Mouse (Mus musculus) induced T-regulatory cell, adult 2 months (primary cell): ENCODE results near the gene Cdc45.

Experiments used
- DNase-seq: peaks from one replicate; pipeline ENCODE4 v3.0.0-alpha.2; 2012; ENCODE audit warnings: low read depth

Gene Cdc45

GRCm38 (mm10) chr16:18788627-18789406, 23.0 kb downstream of the Cdc45 start:
- DNase-seq = no peak

DNA sequence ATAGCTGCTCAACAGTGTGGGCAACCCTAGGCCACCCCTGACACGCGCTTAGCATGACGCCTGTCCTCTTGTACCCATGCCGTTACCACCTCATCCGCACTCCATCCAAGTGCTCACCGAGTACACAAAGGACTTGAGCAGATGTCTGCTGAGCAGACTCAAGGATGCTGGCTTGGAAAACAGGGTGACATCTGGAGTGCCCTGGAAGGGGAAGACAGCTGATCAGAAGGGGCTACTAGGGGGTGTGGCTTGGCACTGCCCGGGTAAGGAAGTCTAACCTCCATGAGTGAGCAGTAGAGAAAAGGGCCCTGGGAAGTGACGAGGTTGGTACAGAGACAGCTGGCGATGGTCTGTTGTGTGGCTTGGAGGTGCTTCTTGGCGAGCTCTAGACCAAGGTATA, 25.1 kb downstream of the Cdc45 start:
- no peak for DNase-seq

DNA sequence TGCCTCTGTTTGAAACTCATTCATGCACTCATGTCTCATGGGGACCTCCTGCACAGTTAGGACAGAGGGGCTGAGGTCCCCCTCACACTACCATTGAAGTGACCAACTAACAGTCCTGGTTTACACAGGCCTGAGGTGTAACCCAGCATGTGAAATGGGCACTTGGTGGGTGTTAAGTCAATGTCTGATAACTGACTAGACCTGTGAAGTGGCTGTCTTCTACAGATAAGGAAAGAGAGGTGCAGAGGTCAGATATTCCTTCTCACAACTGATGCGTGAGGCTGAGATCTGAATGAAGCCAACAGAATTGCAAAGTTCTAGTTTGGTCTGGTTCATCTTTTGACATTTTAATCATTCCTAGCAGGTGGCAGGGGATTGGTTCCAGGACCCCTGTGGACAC, 26.3 kb downstream of the Cdc45 start:
- no peak for DNase-seq

GRCm38 (mm10) chr16:18785025-18785424, 26.8 kb downstream of the Cdc45 start:
- DNase-seq = no peak

GRCm38 (mm10) chr16:18781810-18782209, 30.0 kb downstream of the Cdc45 start:
- DNase-seq = no peak

DNA sequence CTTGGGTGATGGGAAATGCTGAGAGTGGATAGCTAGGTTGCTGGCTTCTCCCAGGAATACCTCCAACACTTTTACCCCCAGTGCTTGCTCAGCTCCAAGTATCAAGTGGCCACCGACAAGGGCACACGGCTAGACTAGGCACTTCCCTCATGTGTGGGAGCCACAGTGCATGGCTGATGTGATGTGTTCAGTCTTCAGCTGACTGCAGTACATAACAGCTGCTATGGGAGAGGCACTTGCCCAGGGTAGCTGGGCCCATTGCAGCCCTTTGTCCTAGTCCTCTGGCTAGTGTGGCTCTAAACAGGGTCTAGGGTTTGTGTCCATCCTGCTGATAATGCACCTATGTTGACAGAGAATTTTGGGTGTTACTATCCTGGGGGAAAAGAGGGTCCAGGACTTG, 33.3 kb downstream of the Cdc45 start:
- DNase-seq = no peak

- no peak for DNase-seq
Observed at GRCm38 (mm10) chr16:18777101-18778080, 34.4 kb downstream of the Cdc45 start.

GRCm38 (mm10) chr16:18776556-18777100, 35.2 kb downstream of the Cdc45 start, which contains the start of gene Cldn5:
TSS of gene Cldn5 (plus strand) at chr16:18776847.
- DNase-seq = no peak

- DNase-seq = no peak
Observed at GRCm38 (mm10) chr16:18775621-18776555, 35.9 kb downstream of the Cdc45 start.

DNA sequence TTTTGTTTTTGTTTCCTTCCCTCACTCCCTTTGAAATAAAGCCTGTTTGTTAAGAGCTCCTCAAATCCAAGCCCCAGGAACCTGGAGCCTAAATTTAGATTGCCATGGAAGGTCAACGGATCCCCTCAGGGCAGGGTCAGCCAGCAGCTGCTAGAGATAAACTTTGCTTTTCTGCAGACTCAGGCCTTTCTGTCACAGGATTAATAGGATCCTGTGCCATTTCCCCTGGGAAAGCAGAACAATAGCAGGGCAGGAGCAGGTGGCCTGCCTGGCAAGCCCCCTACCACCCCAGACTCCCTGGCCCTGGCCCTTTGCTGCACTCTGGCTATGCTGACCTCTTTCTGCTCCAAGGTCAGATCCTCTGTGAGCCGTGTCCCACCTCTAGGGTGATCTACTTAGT, 37.9 kb downstream of the Cdc45 start:
- DNase-seq = no peak

DNA sequence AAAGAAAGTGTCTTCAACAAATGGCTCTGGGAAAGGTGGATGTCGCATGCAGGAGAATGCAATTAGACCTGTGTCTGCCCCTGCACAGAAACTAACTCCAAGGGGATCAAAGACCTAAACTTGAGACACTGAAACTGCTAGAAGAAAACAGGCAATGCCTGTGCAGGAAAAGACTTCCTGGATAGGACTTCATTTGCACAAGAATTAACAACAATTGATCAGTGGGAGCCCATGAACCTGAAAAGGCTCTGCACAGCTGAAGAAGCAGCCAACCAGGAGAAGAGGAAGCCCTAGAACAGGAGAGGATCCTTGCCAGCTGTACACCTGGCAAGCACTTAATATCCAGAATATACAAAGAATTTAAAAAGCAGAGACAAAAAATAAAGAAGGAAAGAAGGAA, 42.3 kb downstream of the Cdc45 start:
- DNase-seq = no peak

- DNase-seq = no peak
Observed at GRCm38 (mm10) chr16:18766390-18766789, 45.4 kb downstream of the Cdc45 start.

DNA sequence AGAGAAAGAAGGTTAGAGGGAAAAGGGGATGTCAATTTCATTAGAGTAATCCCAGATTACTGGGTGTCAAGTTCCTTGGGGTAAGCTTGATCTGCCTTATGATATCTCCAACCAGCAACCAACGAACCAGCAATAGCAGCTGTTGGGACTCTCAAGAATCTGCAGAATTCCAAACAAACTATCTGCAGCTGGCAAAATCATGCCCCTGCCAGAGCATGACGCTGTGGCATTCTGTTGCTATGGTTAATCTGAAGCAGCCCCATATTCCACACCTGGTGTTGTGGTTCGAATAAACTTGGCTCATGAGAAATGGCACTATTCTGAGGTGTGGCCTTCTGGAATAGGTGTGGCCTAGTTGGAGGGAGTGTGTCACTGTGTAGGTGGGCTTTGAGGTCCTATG, 48.8 kb downstream of the Cdc45 start:
- no peak for DNase-seq

DNA sequence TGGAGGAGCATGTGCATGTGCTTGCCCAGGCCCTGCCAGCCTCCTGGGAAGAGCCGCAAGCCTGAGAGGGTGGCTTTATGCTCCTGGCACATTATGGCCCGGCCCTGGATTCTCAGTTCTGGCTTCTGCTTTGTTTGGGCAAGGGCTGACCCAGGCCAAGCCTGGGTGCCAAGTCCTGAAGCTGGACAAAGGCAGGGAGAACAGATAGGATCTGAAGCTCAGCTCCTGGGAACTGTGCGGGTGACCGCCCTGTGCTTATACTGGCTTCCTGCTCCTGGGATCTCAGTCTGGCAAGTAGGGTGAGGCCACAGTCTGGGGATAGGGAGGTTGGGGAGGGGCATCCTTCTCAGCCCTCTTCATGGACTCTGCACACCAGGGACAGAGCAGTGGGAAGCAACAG, 50.1 kb downstream of the Cdc45 start:
- DNase-seq = no peak

DNA sequence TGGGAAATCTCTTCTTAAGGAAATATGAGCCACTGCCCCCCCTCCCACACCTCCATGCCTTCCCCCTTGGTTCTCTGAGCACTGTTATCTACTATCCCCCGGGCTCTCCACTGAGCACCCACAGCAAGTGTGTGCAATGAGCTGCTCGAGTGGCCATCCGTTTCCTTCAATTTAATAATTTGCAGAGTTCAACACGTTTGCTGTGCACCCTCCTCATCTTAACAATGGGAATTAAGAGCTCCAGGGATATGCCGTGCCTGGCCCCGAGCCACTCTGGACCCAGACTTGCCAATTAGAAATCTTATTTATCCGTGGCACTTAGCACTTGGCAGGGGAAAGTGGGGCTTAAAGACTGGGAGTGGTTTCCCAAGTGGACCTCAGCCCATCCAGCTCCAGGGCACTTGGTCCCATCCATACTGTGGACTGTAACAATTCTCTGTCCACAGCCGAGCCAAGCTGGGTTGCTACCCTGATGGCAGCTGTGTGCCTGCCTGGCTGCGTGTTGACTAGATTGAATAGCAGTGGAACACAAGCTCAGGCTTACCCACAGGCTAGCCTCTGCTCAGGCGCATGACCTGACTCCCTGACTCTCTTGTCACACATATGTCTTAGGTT, 59.8 kb downstream of the Cdc45 start:
- DNase-seq = no peak

- no peak for DNase-seq
Observed at GRCm38 (mm10) chr16:18751101-18751500, 60.7 kb downstream of the Cdc45 start.

DNA sequence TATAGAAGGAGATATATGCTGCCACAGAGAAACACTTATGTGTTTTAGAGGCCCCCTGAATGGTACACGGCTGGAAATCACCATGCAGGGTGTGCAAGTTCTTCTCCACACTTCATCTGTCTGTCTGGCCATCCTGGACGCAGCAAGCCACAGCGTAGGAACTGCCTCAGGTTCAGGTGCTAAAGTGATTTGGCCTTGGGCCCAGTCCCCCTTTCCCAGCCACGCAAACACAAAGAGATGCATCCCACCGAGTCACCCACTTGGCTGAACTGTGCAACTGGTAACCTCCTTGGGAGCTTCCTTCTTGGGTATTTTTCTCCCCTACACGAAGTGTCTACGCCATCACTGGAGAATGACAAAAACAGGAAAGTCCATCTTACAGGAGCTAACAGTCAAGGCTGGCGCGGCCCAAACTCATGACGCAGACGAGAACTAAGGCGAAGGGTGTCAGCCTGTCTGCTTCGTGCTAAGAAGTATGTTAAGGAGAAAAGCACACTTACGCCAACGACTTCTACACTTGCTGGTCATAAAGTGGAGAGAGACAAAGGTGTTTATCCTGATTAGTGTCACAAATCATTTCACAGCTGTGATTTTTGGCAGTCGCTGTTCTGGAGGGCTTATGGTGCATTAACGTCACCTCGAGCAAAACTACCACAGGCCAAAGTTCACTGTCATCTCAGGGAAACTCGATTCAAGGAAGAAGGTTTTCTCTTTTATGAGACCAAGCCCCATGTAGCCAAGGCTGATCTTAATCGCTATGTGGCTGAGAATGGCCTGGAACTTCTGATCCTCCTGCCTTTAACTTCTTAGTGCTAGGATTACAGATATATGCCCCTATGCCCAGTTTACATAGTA, 65.3 kb downstream of the Cdc45 start:
- no peak for DNase-seq

- no peak for DNase-seq
Observed at GRCm38 (mm10) chr16:18738303-18738702, 73.5 kb downstream of the Cdc45 start.

DNA sequence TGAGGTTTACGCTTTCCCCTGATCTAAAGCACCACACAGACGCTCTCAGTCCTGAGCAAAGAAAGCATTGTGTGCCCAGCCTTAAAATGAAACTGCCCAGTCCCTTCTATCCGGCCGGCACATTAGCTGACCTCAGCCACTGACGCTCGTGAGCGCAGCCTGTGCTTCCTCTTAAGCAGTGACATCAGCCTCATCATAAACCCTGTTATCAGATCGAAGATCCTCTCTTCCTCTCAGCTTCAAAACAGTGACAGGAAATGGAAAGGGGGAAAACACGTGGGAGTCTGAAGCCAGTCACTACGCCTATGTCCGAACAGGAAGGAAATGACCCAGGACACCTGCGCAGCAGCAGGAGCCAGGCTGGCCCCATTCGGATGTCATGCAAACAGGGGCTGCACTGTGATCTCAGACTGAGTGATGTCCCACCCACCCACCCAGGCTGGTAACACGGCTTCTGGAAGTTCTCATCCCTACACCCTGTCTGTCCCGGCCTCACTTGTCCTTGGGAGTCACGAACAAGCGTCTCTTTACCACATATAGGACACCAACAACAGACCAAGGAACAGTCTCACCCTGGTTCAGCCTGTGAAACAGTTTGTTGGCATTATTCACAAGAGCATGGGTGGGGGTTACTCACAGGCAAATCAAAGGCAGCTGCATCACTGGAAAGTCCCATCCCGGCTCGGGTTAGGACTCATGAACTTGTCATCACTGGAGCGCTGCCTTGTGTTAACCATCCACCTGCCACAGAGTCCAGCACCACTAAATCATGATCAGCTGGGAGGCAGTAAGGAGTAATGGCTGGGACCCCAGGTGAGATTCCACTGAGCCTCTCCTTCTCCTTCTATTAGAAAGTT, 78.5 kb downstream of the Cdc45 start:
- DNase-seq = peak; percentile 66
